Mouse (Mus musculus): ENCODE data around the gene 4930568D16Rik.

4930568D16Rik gene

DNA sequence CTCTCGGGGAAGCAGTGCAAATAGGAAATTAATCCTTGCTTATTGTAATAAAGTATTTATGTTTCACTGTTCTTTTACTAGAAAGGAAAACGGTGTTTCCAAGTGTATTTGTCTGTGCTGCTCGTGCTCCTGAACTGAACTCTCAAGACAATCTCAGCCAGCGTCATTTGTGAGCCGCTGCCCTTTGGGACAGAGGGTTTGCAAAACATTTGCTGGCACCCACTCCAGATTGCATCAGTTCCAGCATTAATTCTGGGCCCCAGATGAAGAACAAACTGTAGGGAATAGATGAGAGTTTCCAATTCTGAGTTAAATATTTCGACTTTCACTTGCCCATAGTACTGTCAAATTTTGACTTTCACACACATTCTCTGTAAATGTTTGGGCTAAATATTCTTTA, 28.8 kb downstream of the 4930568D16Rik start:
- DNase-seq: no peak

- no peak for DNase-seq
Observed at GRCm38 (mm10) chr2:35338036-35338435, 29.5 kb downstream of the 4930568D16Rik start.

GRCm38 (mm10) chr2:35337419-35337818, 30.1 kb downstream of the 4930568D16Rik start:
- DNase-seq: no peak

DNA sequence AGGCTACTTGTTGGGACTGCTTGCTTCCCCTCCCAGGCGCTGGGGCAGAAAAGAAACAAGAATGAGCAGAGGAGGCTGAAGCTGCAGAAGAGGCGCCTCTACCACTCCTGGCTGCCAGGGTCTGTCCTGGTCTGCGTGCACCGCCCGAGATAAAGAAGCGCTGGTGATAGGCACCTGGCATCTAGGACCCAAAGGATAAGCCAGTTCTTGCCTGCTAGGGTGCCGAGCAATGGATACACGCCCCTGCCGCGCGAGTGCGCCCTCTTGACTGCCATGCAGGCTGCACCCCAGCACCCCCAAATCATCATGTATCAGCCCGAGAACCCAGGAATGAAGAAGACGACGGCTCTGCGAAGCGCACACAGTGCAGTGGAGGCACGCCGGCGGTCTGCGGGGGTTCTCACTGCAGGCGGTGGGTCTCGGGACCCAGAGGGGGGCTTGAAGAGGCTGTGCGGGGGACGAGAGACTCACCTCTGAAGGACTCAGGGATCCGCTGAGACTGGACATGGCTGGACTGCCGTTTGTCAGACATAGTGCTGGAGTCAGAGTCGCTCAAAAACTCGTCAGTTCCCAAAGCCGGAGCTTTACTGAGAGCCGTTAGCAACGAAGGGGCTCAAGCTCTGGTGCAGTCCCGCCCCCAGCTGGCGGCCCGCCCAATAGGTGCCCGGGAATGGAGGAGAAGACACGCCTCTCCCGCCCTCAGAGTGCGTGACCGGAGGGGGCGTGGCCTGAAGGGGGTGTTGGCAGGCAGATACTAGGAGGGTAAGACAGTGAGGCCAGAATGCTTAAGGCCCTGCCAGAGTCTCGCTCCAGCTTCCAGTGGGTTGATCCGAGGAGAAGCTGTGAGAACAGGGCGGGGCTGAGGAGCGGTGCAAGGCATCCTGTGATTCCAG, 30.9 kb downstream of the 4930568D16Rik start, which contains the start of gene Stom:
TSS of gene Stom (minus strand) at position 589 of the 893 bp plus-strand sequence.
- DNase-seq: peak; percentile 99 to 100

DNA sequence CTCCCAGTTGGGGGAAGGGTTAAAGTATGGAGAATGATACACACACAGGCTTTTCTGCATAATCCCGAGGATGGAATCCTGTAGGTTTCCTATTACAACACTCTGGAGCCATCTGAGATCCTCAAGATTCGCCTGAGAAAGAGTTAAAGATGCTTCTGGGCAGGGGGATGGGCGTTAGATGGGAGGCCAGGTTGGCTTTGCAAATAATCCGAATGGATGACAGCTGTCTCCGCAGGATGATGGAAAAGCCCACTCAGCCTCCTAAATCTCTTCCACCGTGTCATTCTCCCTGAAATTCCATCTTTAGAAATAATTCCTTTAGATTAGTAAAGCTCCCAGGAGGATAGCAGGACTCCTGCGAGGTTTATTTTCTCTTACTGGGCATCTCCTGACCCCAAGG, 31.9 kb downstream of the 4930568D16Rik start:
- DNase-seq: no peak

DNA sequence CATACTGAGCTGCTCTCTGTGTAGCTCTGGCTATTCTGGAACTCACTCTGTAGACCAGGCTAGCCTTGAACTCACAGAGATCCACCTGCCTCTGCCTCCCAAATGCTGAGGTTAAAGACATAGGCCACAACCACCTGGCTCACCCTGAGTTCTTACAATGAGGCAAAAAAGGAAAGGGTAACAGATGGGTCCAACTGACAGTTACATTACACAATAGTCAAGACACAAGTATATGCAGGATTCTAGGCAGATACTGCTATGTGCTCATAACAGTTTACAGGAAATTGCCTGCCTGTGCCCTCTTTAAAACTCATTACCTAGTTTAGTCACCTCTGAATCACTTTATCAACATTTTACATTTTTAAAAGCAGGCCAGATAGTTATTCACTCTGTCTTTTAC, 33.9 kb downstream of the 4930568D16Rik start:
- DNase-seq: no peak

GRCm38 (mm10) chr2:35331205-35331604, 36.3 kb downstream of the 4930568D16Rik start:
- no peak for DNase-seq

- DNase-seq: no peak
Observed at GRCm38 (mm10) chr2:35329061-35329460, 38.5 kb downstream of the 4930568D16Rik start.

- peak; percentile 84 to 85 for DNase-seq
Observed at GRCm38 (mm10) chr2:35328064-35328792, 39.3 kb downstream of the 4930568D16Rik start.

DNA sequence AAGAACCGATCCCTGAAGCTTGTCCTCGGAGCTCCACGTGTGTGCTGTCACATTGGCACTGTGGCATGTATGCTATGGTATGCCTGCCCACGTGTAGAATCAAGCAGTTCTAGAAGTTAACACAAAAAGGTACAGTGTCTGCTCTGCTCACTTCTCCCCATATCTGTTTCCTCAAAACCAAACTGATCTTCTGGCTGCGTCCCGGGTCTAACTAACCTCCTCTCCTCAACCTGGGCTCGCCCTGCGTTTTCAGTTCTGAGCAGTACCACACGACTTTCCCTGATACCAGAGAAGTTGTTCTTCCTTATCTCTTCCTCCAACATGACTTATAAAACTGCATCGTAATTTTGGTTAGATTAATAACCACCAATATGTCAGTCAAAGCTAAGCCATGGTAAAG, 39.9 kb downstream of the 4930568D16Rik start:
- peak in 1 of 2 experiments; percentile 16 for DNase-seq

DNA sequence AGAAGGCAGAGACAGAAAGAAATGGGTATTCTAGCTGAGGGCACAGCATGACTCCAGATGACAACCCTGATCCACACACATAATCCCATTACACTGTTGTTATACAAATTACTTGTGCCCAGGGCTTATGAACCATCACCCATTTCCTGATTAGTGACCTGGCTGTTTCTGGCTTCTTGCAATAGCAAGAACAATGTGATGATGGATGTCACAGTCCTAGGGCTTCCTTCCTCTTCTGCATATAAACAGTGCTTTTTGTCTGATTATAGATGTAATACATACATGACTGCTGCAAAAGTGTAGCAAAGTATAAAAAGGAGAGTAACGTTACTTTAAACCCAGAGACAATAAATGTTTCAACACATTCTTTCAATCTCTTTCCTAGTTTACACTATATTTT, 40.6 kb downstream of the 4930568D16Rik start:
- DNase-seq: no peak

- no peak for DNase-seq
Observed at GRCm38 (mm10) chr2:35325930-35326329, 41.6 kb downstream of the 4930568D16Rik start.

- DNase-seq: peak; percentile 73 to 82
Observed at GRCm38 (mm10) chr2:35322404-35323164, 44.9 kb downstream of the 4930568D16Rik start.

DNA sequence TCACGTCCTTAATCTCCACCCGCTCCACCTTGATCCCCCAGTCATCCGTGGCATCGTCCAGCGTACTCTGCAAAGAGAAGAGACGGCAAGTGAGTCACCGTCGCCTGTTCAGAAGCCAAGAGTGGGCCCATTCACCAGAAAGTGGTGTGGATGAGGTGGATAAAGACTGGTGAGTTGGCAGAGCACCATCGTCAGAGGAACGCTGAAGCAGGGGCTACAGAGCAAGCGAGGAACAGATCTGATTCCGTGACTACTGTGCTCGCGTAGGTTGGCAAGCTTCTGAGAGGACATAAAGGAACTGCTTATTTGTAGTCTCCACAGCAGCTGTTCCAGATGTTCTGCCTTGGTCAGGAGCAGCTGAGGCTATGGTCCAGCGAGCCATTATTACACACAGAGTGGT, 47.1 kb downstream of the 4930568D16Rik start:
- no peak for DNase-seq

DNA sequence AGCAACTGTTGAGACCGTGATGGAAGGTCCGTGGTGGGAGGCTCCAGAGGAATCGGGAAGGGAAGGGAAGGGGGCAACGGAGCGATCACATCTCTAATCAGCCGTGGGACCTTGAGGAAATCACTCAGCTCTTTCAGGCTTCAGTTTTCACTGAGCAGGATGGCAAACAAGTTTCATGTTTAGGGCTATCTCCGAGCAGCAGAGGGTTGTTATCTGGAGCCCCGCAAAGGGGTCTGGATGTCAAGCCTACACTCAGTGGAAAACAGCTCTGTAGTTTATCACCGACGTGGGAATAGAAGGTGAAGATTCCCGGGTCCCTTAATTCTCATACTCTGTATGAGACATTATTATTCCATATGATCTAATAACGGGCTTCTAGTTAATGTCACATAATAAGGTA, 49.1 kb downstream of the 4930568D16Rik start:
- no peak for DNase-seq

- no peak for DNase-seq
Observed at GRCm38 (mm10) chr2:35317604-35318003, 49.9 kb downstream of the 4930568D16Rik start.

DNA sequence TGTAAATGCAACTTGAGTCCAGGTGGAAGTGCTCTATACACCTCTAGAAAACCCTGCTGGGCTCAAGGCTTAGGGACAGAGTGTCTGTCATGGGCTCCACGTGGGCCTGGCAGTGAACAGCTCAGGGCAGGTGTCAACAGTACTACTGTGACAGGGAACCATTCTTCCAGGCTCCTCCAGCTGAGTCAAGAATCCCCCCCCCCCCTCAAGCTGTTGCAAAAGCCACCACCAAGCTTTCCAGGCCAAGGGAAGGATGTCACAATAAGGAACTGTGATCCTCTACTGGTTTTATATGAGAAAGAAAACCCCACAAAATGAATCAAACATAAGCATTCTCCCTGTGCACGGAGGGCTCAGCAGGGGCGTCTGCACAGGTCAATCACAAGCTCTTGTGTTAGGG, 53.2 kb downstream of the 4930568D16Rik start:
- DNase-seq: no peak

DNA sequence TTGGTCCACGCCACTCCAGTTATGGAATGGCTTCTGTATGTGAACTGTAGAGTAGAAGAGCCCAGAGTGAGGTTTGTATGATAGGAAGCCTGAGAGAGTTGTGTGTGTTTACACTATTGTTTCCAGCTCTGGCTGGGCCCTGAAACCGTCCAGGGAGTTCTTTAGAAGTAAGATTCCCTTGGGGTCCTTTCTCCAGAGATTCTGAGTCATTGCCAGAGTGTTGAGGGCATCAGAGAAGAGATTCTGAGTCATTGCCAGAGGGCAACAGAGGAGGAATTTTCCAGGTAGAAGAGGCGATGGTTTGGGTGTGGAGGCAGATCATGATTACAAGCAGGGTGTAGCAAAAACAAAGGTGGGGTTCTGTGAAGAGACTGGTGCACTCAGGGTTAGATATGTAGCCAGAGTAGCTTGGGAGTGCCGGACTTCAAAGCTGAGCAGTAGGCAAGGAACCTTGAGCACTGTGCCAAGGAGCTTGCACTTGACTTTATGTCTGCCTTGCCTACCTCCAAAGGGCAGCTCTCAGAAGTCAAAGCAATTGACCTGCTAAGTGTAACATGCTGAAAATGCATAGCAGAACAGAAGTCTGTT, 57.5 kb downstream of the 4930568D16Rik start:
- no peak for DNase-seq

GRCm38 (mm10) chr2:35308166-35308565, 59.4 kb downstream of the 4930568D16Rik start:
- DNase-seq: no peak

All from cerebellum, postnatal 25 days (tissue).